Mouse (Mus musculus) lung, postnatal 0 days (tissue): ENCODE results near the gene Cdk6. TPM values are rescaled to one million over a fixed set of nuclear protein-coding genes. Genes with fewer than 3 reads are reported as not detected.

Experiments used
- ATAC-seq: fragments of 200-750 bp; cut with Nextera tagmentation; 2 replicates; pipeline ENCODE4 v1.8.0; 2017; ENCODE audit warnings: moderate library complexity
- DNase-seq: peaks from one replicate; pipeline ENCODE4 v3.0.0-alpha.2; 2016; ENCODE audit warnings: low spot score
- H3K27ac ChIP-seq: fragments of 300-500 bp; sonication (generic); 2 replicates; pipeline ENCODE4 v1.5.1; 2014; ENCODE audit warnings: antibody characterized with exemption, mild to moderate bottlenecking, low read length, mixed read lengths
- H3K27me3 ChIP-seq: fragments of 300-500 bp; sonication (generic); replicated peaks from 2 replicates; pipeline ENCODE4 v1.6.1; 2014; ENCODE audit warnings: low read length, mixed read lengths; ENCODE audit not compliant: insufficient read depth
- H3K36me3 ChIP-seq: fragments of 300-500 bp; sonication (generic); 2 replicates; pipeline ENCODE4 v1.6.1; 2014; ENCODE audit warnings: low read length, mixed read lengths; ENCODE audit not compliant: insufficient read depth
- H3K4me1 ChIP-seq: fragments of 300-500 bp; sonication (generic); 2 replicates; pipeline ENCODE4 v1.6.1; 2014; ENCODE audit warnings: antibody characterized with exemption, low read depth, low read length, mixed read lengths; ENCODE audit not compliant: insufficient read depth
- H3K4me2 ChIP-seq: fragments of 300-500 bp; sonication (generic); replicated peaks from 2 replicates; pipeline ENCODE4 v1.6.1; 2014; ENCODE audit warnings: low read depth, mild to moderate bottlenecking, low read length, moderate library complexity, mixed read lengths
- H3K4me3 ChIP-seq: fragments of 300-500 bp; sonication (generic); 2 replicates; pipeline ENCODE4 v1.5.1; 2014; ENCODE audit warnings: low read depth, low read length
- H3K9ac ChIP-seq: fragments of 300-500 bp; sonication (generic); replicated peaks from 2 replicates; pipeline ENCODE4 v1.6.1; 2014; ENCODE audit warnings: low read depth, mild to moderate bottlenecking
- H3K9me3 ChIP-seq: fragments of 300-500 bp; sonication (generic); 2 replicates; pipeline ENCODE4 v1.6.1; 2016; ENCODE audit warnings: low read length, mixed read lengths
- CTCF ChIP-seq: IDR thresholded peaks from 2 replicates; pipeline ENCODE4 v1.5.1; 2016; ENCODE audit warnings: antibody characterized with exemption, mild to moderate bottlenecking
- EP300 ChIP-seq: IDR thresholded peaks from 2 replicates; pipeline ENCODE4 v1.6.1; 2016; ENCODE audit warnings: antibody characterized with exemption, mild to moderate bottlenecking, control low read depth
- WGBS: fragments of 180-500 bp; shearing (Covaris S2); extraction: QIAGEN DNeasy Blood & Tissue Kit; methylation state at CpG from one replicate; pipeline ENCODE4 v1.1.7; 2014; 5-methylcytosine and 5-hydroxymethylcytosine counted together
- polyA plus RNA-seq: library from polyadenylated mRNA; unstranded; fragments of >200 nt; fragmentation: Nextera tagmentation; extraction: Ambion mirVana; gene quantifications from 2 replicates; pipeline ENCODE4 v1.2.1, GENCODE M21; 2015

The Cdk6 gene
- polyA plus RNA-seq, 1 experiment from 2014 or later, result 19.7 TPM

- no peak for ATAC-seq
- no peak for TF ChIP-seq EP300
- TF ChIP-seq CTCF, result no peak
Observed at GRCm38 (mm10) chr5:3477711-3478110, 136.4 kb downstream of the Cdk6 start.

GRCm38 (mm10) chr5:3478216-3478615 is 136.9 kb downstream of the Cdk6 start:
- Histone ChIP-seq H3K4me1 (no peaks in the 10 kb centered on the region), H3K4me2 (no peak overlapping the region), H3K27me3 (no peaks in the 10 kb centered on the region), H3K27ac (no peak overlapping the region), H3K4me3 (no peak overlapping the region), H3K9ac (no peak overlapping the region), H3K36me3 (no peaks in the 10 kb centered on the region), H3K9me3 (no peaks in the 10 kb centered on the region)
- 91% methylated on average over 8 of the region's 8 CpGs for WGBS
- TF ChIP-seq EP300, result no peak
- TF ChIP-seq CTCF, result no peak
- ATAC-seq (no peak), DNase-seq (no peak)

More at GRCm38 (mm10) chr5:3477711-3478110, 136.4 kb downstream of the Cdk6 start:
- Histone ChIP-seq H3K9me3 (no peaks in the 10 kb centered on the region), H3K36me3 (no peaks in the 10 kb centered on the region), H3K4me3 (no peak overlapping the region), H3K9ac (no peak overlapping the region), H3K4me2 (no peak overlapping the region), H3K27me3 (no peaks in the 10 kb centered on the region), H3K4me1 (no peaks in the 10 kb centered on the region), H3K27ac (no peak overlapping the region)
- no peak for DNase-seq
- 72% methylated on average over 3 of the region's 3 CpGs for WGBS

GRCm38 (mm10) chr5:3479016-3479795 is 137.9 kb downstream of the Cdk6 start:
- H3K36me3 ChIP-seq, result no peaks in the 10 kb centered on the region
- no peak for ATAC-seq
- DNase-seq, result no peak
- H3K4me3 ChIP-seq, result no peak overlapping the region
- H3K9ac ChIP-seq, result no peak overlapping the region
- no peaks in the 10 kb centered on the region for H3K9me3 ChIP-seq
- H3K27me3 ChIP-seq, result no peaks in the 10 kb centered on the region
- WGBS, result 82% methylated on average over 7 of the region's 7 CpGs
- no peak overlapping the region for H3K4me2 ChIP-seq
- no peak overlapping the region for H3K27ac ChIP-seq
- H3K4me1 ChIP-seq, result no peaks in the 10 kb centered on the region
- TF ChIP-seq CTCF, result no peak
- TF ChIP-seq EP300, result no peak

- no peak for ATAC-seq
- DNase-seq, result no peak
- H3K27me3 ChIP-seq, result no peaks in the 10 kb centered on the region
- H3K4me2 ChIP-seq, result no peak overlapping the region
- no peaks in the 10 kb centered on the region for H3K9me3 ChIP-seq
- no peaks in the 10 kb centered on the region for H3K36me3 ChIP-seq
- H3K9ac ChIP-seq, result no peak overlapping the region
- no peaks in the 10 kb centered on the region for H3K4me1 ChIP-seq
- TF ChIP-seq EP300 (no peak), CTCF (no peak)
- WGBS, result 92% methylated on average over 9 of the region's 9 CpGs
- no peak overlapping the region for H3K27ac ChIP-seq
- no peak overlapping the region for H3K4me3 ChIP-seq
Observed at GRCm38 (mm10) chr5:3480637-3481395, 139.5 kb downstream of the Cdk6 start.

GRCm38 (mm10) chr5:3482474-3482873 is 141.2 kb downstream of the Cdk6 start:
- Histone ChIP-seq H3K4me2 (no peak overlapping the region), H3K27ac (no peak overlapping the region), H3K9me3 (no peaks in the 10 kb centered on the region), H3K9ac (no peak overlapping the region), H3K4me1 (no peaks in the 10 kb centered on the region), H3K4me3 (no peak overlapping the region), H3K36me3 (no peaks in the 10 kb centered on the region), H3K27me3 (no peaks in the 10 kb centered on the region)
- no peak for TF ChIP-seq CTCF
- TF ChIP-seq EP300, result no peak
- 89% methylated on average over 7 of the region's 7 CpGs for WGBS
- DNase-seq, result no peak
- ATAC-seq, result no peak

GRCm38 (mm10) chr5:3483054-3483722 is 141.9 kb downstream of the Cdk6 start:
- no peaks in the 10 kb centered on the region for H3K4me1 ChIP-seq
- H3K4me3 ChIP-seq, result no peak overlapping the region
- H3K9me3 ChIP-seq, result no peaks in the 10 kb centered on the region
- TF ChIP-seq CTCF (no peak), EP300 (no peak)
- ATAC-seq, result no peak
- no peak overlapping the region for H3K27ac ChIP-seq
- no peaks in the 10 kb centered on the region for H3K36me3 ChIP-seq
- no peaks in the 10 kb centered on the region for H3K27me3 ChIP-seq
- no peak overlapping the region for H3K4me2 ChIP-seq
- DNase-seq, result no peak
- WGBS, result 90% methylated on average over 5 of the region's 5 CpGs
- H3K9ac ChIP-seq, result no peak overlapping the region
